Mouse (Mus musculus): ENCODE measurements around the gene 2610008E11Rik. TPM values are rescaled to one million over a fixed set of nuclear protein-coding genes. Genes with fewer than 3 reads are reported as not detected.
"Not testable (repeated sequence)": the region's sequence is repeated elsewhere in the genome, so short reads cannot be mapped to it uniquely, and the experiment has no call there.

The 2610008E11Rik gene
- polyA plus RNA-seq, 1 experiment from 2014 or later: 22.7 TPM

DNA sequence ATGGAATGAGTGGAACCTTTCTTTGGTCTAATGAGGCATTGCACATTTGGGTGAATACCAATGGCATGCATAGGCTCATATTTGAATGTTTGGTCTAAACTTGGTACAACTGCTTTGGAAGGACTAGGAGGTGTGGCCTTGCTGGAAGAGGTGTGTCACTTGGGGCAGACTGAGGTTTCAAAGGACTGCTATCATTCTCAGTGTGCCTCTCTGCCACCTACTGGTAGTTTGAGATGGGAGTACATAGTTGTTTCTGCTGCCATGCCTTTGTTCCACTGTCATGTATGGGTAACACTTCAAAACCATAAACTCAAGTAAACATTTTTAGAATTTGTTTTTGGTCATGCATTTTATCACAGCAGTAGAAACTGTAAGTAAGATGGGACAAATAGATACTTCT, 5.7 kb downstream of the 2610008E11Rik start:
- no peak overlapping the region for H3K27ac ChIP-seq (ENCODE audit: low read length)
- H3K4me2 ChIP-seq (ENCODE audit: low read depth, low read length): no peak overlapping the region
- H3K36me3 ChIP-seq (ENCODE audit: control insufficient read depth, insufficient read depth, low read length): peaks cover 54% of the 10 kb centered on the region
- no peaks in the 10 kb centered on the region for H3K27me3 ChIP-seq (ENCODE audit: control insufficient read depth, insufficient read depth, low read length)
- H3K4me1 ChIP-seq (ENCODE audit: control insufficient read depth, insufficient read depth, low read length): peaks cover 13% of the 10 kb centered on the region
- no peaks in the 10 kb centered on the region for H3K9me3 ChIP-seq (replicated peaks; ENCODE audit: control insufficient read depth, low read length)
- no peak for ATAC-seq (ENCODE audit: insufficient read depth, low FRiP score)
- H3K9ac ChIP-seq (ENCODE audit: low read length): no peak overlapping the region
- H3K4me3 ChIP-seq (replicated peaks; ENCODE audit: low read length): no peak overlapping the region

DNA sequence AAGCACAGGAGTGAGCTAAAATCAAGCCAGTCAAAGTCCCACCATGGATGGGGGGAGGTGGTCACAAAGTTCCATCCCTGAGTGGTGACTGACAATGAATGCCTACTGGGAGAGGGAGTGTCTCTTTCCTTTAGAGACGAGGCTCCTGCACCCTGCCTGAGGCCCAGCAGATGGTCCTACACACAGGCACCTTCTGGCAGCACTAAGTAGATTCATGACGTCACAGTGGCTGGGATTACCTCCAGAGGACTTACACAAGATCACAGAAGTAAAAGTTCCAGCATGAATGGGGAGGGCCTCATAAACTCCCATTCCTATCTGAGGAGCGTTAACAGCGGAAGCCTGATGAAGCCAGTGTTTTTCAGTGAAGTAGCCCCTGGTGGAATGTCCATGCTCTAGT, 8.4 kb downstream of the 2610008E11Rik start:
- H3K27ac ChIP-seq (ENCODE audit: low read length): no peak overlapping the region
- H3K9me3 ChIP-seq (replicated peaks; ENCODE audit: control insufficient read depth, low read length): no peaks in the 10 kb centered on the region
- ATAC-seq (ENCODE audit: insufficient read depth, low FRiP score): no peak
- no peaks in the 10 kb centered on the region for H3K4me1 ChIP-seq (ENCODE audit: control insufficient read depth, insufficient read depth, low read length)
- H3K36me3 ChIP-seq (ENCODE audit: control insufficient read depth, insufficient read depth, low read length): peaks cover 55% of the 10 kb centered on the region
- 76% methylated on average over 4 of the region's 4 CpGs for WGBS
- H3K4me2 ChIP-seq (ENCODE audit: low read depth, low read length): no peak overlapping the region
- H3K27me3 ChIP-seq (ENCODE audit: control insufficient read depth, insufficient read depth, low read length): no peaks in the 10 kb centered on the region
- no peak overlapping the region for H3K4me3 ChIP-seq (replicated peaks; ENCODE audit: low read length)
- H3K9ac ChIP-seq (ENCODE audit: low read length): no peak overlapping the region

DNA sequence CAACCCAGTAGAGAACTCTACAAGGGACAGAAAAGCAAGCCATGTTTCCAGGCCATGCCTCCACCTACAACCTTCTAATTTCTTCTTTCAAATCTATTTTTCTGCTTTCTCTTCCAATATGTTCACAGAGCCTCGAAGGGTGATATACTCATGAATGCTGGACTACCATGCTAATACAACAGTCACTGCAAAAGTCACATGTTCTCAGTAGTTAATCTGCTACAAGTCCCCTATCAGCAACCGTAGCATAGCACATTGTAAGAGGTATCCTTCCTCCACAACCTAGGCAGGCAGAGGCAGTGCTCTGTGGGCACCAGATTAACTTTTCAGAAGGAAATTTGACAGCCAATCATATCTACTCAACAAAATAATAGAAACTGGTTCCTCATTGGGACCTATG, 10.8 kb downstream of the 2610008E11Rik start:
- Histone ChIP-seq H3K4me2 (ENCODE audit: low read depth, low read length) (no peak overlapping the region), H3K9me3 (replicated peaks; ENCODE audit: control insufficient read depth, low read length) (no peaks in the 10 kb centered on the region), H3K36me3 (ENCODE audit: control insufficient read depth, insufficient read depth, low read length) (peaks cover 37% of the 10 kb centered on the region), H3K27me3 (ENCODE audit: control insufficient read depth, insufficient read depth, low read length) (no peaks in the 10 kb centered on the region), H3K27ac (ENCODE audit: low read length) (no peak overlapping the region), H3K4me1 (ENCODE audit: control insufficient read depth, insufficient read depth, low read length) (no peaks in the 10 kb centered on the region), H3K4me3 (replicated peaks; ENCODE audit: low read length) (no peak overlapping the region), H3K9ac (ENCODE audit: low read length) (no peak overlapping the region)
- WGBS: 99% methylated on average over 2 of the region's 2 CpGs
- ATAC-seq (ENCODE audit: insufficient read depth, low FRiP score): no peak

DNA sequence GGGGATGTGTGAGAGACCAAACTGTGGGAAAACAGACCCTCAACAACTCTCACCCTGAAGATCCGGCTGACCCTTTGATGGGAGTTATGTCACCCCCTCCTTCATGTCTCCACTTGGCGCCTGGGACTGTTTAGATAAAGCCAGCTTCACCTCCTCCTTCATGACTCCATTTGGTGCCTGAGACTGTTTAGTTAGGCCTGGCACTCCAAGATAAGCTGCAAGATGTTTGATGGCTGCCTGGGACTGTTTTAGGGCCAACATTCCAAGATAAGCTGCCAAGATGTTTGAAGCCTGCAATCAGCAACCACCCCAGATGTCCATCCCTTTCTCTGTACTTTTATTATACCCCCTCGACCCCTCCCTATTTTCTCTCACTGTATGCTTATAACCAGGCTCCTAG, 40.0 kb downstream of the 2610008E11Rik start:
- H3K4me2 ChIP-seq (ENCODE audit: low read depth, low read length); H3K27ac ChIP-seq (ENCODE audit: low read length); H3K36me3 ChIP-seq (ENCODE audit: control insufficient read depth, insufficient read depth, low read length); H3K27me3 ChIP-seq (ENCODE audit: control insufficient read depth, insufficient read depth, low read length); H3K9ac ChIP-seq (ENCODE audit: low read length); H3K4me3 ChIP-seq (replicated peaks; ENCODE audit: low read length); H3K9me3 ChIP-seq (replicated peaks; ENCODE audit: control insufficient read depth, low read length); H3K4me1 ChIP-seq (ENCODE audit: control insufficient read depth, insufficient read depth, low read length); ATAC-seq (ENCODE audit: insufficient read depth, low FRiP score): not testable (repeated sequence)
- 60% methylated on average over 3 of the region's 3 CpGs for WGBS

DNA sequence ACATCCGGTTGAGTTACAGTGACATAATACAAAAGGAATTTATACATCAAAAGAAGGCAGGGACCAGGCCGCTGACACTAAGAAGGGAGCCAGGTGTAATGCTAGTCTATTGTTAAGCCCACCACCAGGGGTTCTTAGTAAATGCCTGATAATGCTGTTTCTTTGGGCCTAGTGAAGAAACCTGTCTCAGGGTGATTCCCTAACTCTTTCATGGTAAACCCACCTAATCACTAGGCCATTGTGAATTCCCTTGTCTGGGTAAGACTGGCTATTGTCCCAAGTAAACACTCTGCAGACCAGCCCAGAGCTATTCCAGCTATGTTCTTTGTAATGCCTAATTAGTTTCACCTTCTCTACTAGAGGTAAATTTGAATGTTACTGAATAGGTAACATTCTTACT, 54.9 kb downstream of the 2610008E11Rik start:
- not testable (repeated sequence) for H3K4me3 ChIP-seq (replicated peaks; ENCODE audit: low read length); ATAC-seq (ENCODE audit: insufficient read depth, low FRiP score); H3K9me3 ChIP-seq (replicated peaks; ENCODE audit: control insufficient read depth, low read length); H3K27me3 ChIP-seq (ENCODE audit: control insufficient read depth, insufficient read depth, low read length); H3K4me1 ChIP-seq (ENCODE audit: control insufficient read depth, insufficient read depth, low read length); H3K36me3 ChIP-seq (ENCODE audit: control insufficient read depth, insufficient read depth, low read length); H3K4me2 ChIP-seq (ENCODE audit: low read depth, low read length); H3K27ac ChIP-seq (ENCODE audit: low read length); H3K9ac ChIP-seq (ENCODE audit: low read length)
- 76% methylated on average over 2 of the region's 2 CpGs for WGBS

DNA sequence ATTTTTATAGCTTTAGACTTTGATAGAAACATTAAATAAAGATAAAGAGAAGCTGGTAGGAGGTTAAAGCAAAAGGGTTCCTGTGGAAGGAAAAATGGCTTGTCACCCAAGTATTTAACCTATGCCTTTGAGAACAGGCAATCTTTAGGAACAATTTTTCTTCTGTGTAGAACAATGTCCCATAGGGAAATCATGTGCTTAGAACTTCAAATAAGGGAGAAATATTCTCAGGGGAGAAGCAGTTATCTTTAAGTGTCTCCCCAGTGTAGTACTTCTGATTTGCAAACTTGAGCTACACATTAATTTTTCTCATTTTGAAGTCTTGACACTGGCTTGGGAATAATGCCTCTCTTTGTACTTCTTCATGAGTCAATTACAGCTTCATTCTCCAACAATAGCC, 69.0 kb downstream of the 2610008E11Rik start, which contains the start of gene Olfr57:
Olfr57 (plus strand) TSS at position 301 of the 400 bp plus-strand sequence.
- H3K4me2 ChIP-seq (ENCODE audit: low read depth, low read length): no peak within 1 kb of the TSS
- no peaks in the 10 kb centered on the region for H3K4me1 ChIP-seq (ENCODE audit: control insufficient read depth, insufficient read depth, low read length)
- no peaks in the 10 kb centered on the region for H3K9me3 ChIP-seq (replicated peaks; ENCODE audit: control insufficient read depth, low read length)
- ATAC-seq (ENCODE audit: insufficient read depth, low FRiP score): no peak
- no peak within 1 kb of the TSS for H3K27ac ChIP-seq (ENCODE audit: low read length)
- H3K27me3 ChIP-seq (ENCODE audit: control insufficient read depth, insufficient read depth, low read length): no peaks in the 10 kb centered on the region
- no peak within 1 kb of the TSS for H3K4me3 ChIP-seq (replicated peaks; ENCODE audit: low read length)
- H3K9ac ChIP-seq (ENCODE audit: low read length): no peak within 1 kb of the TSS
- H3K36me3 ChIP-seq (ENCODE audit: control insufficient read depth, insufficient read depth, low read length): no peaks in the 10 kb centered on the region

Other genes starting within 250 kb of the 2610008E11Rik start
- not detected in 2 replicates for gene Olfr1356, start 245.4 kb downstream of the 2610008E11Rik start, polyA plus RNA-seq (2015; fragmentation: Nextera tagmentation; extraction: Ambion mirVana)
- not detected in 2 replicates for gene Olfr1355, start 222.1 kb downstream of the 2610008E11Rik start, polyA plus RNA-seq (2015; fragmentation: Nextera tagmentation; extraction: Ambion mirVana)
- not detected in 2 replicates for gene Olfr1354, start 184.4 kb downstream of the 2610008E11Rik start, polyA plus RNA-seq (2015; fragmentation: Nextera tagmentation; extraction: Ambion mirVana)
- gene Olfr8, start 147.0 kb downstream of the 2610008E11Rik start, polyA plus RNA-seq (2015; fragmentation: Nextera tagmentation; extraction: Ambion mirVana): not detected in 2 replicates
- gene Olfr1353, start 134.3 kb downstream of the 2610008E11Rik start, polyA plus RNA-seq (2015; fragmentation: Nextera tagmentation; extraction: Ambion mirVana): not detected in 2 replicates
- gene Olfr1352, start 116.5 kb downstream of the 2610008E11Rik start, polyA plus RNA-seq (2015; fragmentation: Nextera tagmentation; extraction: Ambion mirVana): not detected in 2 replicates
- gene Olfr1351, start 85.1 kb downstream of the 2610008E11Rik start, polyA plus RNA-seq (2015; fragmentation: Nextera tagmentation; extraction: Ambion mirVana): not detected in 2 replicates
- not detected in 2 replicates for gene Olfr57, start 68.9 kb downstream of the 2610008E11Rik start, polyA plus RNA-seq (2015; fragmentation: Nextera tagmentation; extraction: Ambion mirVana)
- not detected in 2 replicates for gene Vmn2r80, start 51.2 kb upstream of the 2610008E11Rik start, polyA plus RNA-seq (2015; fragmentation: Nextera tagmentation; extraction: Ambion mirVana)
- not detected in 2 replicates for gene Vmn2r81, start 150.1 kb upstream of the 2610008E11Rik start, polyA plus RNA-seq (2015; fragmentation: Nextera tagmentation; extraction: Ambion mirVana)

All from stomach, embryonic 16.5 days (tissue).